Mouse (Mus musculus) naive thymus-derived CD4-positive, alpha-beta T cell, adult 2 months (primary cell): ENCODE results near the gene Bmpr2.

ENCODE experiments used
- DNase-seq: peaks from one replicate; pipeline ENCODE4 v3.0.0-alpha.2; 2011; ENCODE audit warnings: low read depth

The Bmpr2 gene

GRCm38 (mm10) chr1:59899679-59900078 is 136.5 kb downstream of the Bmpr2 start:
- no peak for DNase-seq

- DNase-seq = no peak
Measured at GRCm38 (mm10) chr1:59901082-59901876, 138.1 kb downstream of the Bmpr2 start.

- DNase-seq = no peak
Measured at GRCm38 (mm10) chr1:59902634-59903033, 139.4 kb downstream of the Bmpr2 start.

DNA sequence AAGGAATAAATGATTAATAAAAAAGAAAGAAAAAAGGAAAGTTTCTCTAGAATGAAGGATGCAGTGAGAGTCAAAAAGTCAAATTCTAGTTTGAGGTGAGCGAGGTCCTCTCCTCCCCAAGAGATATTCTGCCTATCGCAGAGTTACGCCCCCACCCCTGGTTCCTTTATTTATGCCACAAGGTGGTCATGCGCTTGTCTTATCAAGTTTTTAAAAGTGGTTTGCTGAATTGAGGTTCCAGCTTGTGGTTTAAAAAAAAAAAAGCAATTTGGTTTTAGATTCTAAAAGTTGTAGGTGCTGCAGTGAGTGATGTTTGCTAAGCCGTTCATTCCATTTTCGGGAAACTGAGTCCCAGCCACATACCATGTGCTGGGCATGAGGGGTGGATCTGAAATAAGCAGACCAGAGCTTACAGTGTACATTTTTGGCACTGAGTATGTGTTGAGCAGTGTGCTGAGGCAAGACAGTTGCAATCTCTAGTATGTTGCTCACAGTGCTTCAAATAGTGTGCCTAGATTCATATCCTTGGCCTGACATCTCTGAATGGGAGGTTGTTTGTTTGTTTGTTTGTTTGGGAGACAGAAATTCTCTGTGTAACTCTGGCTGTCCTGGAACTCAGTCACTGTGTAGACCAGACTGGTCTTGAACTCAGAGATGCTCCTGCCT is 141.6 kb downstream of the Bmpr2 start:
- DNase-seq = no peak

DNA sequence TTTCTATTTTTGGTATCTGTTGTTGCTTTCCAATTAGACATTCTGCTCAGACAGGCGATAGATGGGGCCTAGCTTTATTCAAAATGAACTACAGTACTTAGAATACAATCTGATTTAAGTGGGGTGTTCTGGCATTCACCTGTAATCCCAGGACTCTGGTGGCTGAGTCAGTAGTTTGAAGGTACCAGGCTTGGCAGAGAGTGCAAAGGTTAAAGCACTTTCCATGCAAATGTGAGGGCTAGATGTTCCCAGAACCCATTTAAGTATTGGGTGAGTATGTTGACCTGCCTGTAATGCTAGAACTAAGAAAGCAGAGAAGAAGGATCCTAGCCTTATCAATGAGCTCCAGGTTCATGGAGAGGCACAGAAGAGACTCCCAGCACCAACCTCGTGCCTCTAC is 142.7 kb downstream of the Bmpr2 start:
- DNase-seq = no peak

DNA sequence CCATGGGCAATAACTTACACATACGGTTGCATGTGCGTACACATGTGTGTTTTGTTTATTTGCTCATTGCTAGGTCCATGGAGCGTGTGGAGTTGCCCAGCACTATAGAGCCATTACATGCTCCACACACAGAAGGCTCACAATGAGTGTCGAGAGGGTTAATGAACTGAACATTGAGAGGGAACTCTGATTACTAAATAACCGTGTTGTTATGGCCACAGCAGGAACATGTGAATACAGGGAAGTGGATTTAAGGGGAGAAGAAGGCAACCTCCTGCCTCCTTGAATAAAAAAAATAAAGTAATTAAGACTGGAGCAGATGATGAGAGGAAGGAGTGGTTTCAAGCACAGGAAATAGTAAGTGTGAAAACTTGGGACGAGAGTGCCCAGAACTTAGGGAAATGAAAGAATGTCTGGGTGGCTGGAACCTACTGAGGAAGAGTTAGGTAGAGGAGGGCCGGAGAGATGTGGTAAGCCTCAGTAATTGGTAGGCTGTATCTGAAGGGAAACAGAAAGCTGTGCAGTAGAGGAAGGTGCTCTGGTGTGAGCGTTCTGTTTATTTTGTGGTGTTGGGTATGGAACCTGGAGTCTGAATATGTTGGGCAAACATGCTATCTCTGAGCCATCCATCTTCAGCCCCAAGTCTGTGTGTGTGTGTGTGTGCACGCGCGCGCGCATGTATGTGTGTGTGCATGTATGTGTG is 143.8 kb downstream of the Bmpr2 start:
- DNase-seq = no peak

- no peak for DNase-seq
Measured at GRCm38 (mm10) chr1:59907700-59908099, 144.5 kb downstream of the Bmpr2 start.

DNA sequence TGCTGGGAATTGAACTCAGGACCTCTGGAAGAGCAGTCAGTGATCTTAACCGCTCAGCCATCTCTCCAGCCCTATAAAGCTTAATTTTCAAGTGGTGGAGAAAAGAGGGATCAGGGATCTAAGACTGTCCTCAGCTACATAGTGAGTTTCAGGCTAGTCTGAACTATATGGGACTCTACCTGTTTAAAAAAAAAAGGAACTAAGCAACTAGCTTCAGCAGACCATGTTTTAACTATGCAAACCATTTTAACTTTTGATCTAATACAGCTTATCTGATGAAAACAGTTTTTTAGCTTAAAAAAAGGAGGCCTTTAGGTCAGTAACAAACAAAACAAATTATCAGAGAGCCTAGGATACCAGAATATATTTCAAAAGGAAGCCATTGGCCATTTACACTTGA is 147.7 kb downstream of the Bmpr2 start:
- no peak for DNase-seq

DNA sequence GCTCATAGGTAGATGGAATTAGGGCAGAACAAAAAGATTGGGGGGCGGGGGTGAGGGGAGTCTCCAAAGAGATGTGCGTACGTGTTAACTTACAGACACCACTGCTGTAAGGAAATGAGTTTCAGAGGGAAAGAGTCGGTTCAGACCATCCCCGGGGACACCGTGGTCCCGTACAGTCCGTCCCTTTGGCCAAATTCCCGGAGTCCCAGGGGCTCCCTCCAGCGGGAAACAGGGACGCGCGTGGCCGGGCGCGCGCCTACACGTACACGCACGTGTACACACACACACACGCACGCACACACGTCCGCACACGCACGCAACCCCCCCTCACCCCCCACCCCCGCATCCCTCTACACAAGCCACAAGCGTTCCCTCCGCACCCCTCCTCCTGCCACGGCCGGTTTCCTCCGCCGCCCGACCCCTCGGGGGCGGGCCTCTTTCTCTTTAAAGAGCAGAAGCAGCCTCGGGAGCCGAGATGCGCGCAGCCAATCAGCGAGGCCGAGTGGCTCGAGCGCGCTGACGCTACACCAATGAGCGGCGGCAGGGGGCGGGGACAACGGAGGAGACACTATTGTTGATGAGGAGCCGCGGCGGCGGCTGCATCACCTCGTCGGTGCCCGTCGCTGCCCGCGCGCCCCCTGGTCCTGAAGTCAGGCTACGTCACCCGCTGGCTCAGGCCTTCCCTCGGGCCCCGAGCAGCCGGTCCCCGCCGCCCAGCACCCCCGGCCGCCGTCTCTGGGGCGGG is 149.4 kb downstream of the Bmpr2 start, which contains the start of gene Fam117b:
TSS of gene Fam117b (plus strand) at position 594 of the 745 bp plus-strand sequence.
- peak; percentile 99 for DNase-seq

- peak; percentile 71 for DNase-seq
Measured at GRCm38 (mm10) chr1:59913195-59913868, 150.1 kb downstream of the Bmpr2 start.

DNA sequence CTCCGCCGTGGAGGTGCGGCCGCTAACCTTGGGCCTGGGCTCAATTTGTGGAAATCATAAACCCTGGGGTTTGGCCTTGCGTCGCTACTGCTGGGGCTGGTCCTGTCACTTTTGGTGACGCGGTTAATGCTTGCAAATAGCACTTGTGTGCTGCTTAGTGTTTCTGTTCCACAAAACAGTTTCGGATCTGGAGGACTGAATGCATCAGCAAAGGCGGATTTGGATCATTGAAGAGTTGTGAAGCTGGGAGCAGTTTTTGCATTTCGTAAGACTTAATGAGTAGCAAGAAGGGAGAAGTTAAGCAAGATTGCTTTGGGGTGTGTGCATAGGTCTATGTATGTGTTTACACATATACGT is 150.6 kb downstream of the Bmpr2 start:
- no peak for DNase-seq

GRCm38 (mm10) chr1:59914799-59915198 is 151.6 kb downstream of the Bmpr2 start:
- DNase-seq = no peak

- no peak for DNase-seq
Measured at GRCm38 (mm10) chr1:59915843-59916610, 152.8 kb downstream of the Bmpr2 start.

- DNase-seq = peak; percentile 79
Measured at GRCm38 (mm10) chr1:59917401-59917800, 154.2 kb downstream of the Bmpr2 start.

- DNase-seq = no peak
Measured at GRCm38 (mm10) chr1:59918075-59918474, 154.9 kb downstream of the Bmpr2 start.

GRCm38 (mm10) chr1:59923201-59923600 is 160.0 kb downstream of the Bmpr2 start:
- DNase-seq = peak; percentile 46

DNA sequence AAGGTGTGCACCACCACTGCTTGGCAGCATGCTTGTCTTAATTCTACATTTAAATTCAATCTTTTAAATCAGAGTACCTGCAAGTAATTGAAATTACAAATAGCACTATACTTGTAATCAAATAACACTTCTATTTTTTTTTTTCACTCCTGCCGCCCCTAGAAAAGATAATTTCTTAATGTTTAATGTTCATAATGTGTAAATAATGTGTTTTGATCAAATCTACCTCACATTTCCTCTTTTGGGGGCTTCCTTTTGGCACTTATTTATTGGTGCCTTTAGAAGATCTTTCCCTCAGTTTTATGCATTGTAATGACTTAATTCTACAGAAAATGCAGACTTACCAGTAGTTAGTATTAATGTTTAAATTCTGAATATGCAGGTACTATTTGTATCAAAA is 160.5 kb downstream of the Bmpr2 start:
- no peak for DNase-seq

DNA sequence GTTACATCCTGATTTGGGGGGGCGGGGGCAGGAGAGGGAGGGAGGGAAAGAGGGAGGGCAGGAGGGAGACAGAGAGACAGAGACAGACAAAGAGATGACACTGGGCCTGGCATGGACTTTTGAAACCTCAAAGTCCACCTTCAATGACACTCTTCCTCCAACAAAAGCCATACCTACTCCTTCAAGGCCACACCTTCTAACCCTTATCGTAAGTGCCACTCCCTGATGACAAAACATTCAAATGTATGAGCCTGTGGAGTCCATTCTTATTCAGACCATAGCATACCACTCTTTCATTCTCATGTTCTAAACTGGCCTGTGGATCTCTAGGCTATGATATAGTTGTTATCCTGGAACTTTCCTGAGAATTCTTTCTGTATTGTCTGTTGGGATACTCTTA is 161.2 kb downstream of the Bmpr2 start:
- DNase-seq = no peak

- no peak for DNase-seq
Measured at GRCm38 (mm10) chr1:59926021-59926672, 162.9 kb downstream of the Bmpr2 start.

DNA sequence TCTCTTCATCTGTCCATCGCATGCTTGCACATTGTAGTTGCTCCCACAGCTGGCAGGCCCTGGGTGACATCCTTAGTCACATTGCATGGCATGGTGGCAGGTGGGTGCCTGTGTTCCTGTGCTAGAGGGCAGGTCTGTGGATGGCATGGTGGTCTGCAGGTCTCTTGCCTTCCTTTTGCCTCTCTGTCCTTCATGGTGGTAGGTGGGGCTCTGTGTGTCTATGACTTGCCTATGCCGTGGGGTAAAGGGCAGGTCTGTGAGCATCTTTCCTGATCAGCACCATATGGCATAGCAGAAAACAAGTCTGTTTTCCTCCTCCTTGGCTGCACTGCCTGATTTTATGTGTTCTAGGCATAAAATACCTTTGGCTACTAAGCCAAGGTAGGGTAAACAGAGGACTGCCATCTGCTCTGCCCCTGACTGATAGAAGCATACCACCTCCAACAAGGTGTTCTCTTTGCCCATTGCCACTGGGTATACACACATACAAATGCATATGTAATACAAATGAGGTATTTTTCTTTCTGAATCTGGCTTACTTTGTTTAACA is 164.0 kb downstream of the Bmpr2 start:
- no peak for DNase-seq
